Mouse (Mus musculus): ENCODE data around the gene Sgf29. TPM values are rescaled to one million over a fixed set of nuclear protein-coding genes. Genes with fewer than 3 reads are reported as not detected.
A peak's percentile ranks its signal among the peaks of the same experiment; 100 is the strongest.

Sgf29 gene
- polyA plus RNA-seq, 1 experiment, result 31.4 TPM

GRCm38 (mm10) chr7:126650852-126651251 is 1.7 kb downstream of the Sgf29 start:
- WGBS, result 76% methylated on average over 2 of the region's 2 CpGs
- no peak overlapping the region for H3K27ac ChIP-seq (ENCODE audit: insufficient read depth, low read length)

GRCm38 (mm10) chr7:126653991-126654390 is 4.9 kb downstream of the Sgf29 start:
- no peak for DNase-seq (ENCODE audit: low read depth in 1 of 2, low spot score in 2 of 2)
- peaks cover 10% of the 10 kb centered on the region; the same call in 1 of the 2 replicates for H3K4me1 ChIP-seq (ENCODE audit: control insufficient read depth, insufficient read depth, insufficient read length)
- no peak overlapping the region for H3K4me3 ChIP-seq (ENCODE audit: extremely low read depth, insufficient read depth, insufficient read length)
- WGBS, result 71% methylated on average over 2 of the region's 2 CpGs
- no peaks in the 10 kb centered on the region for H3K27me3 ChIP-seq (ENCODE audit: control insufficient read depth, insufficient read depth, low read length)
- no peak for TF ChIP-seq CTCF (IDR thresholded peaks at IDR 0.05; ENCODE audit: extremely low read depth, insufficient read depth, insufficient read length, insufficient replicate concordance)
- TF ChIP-seq POLR2A (IDR thresholded peaks at IDR 0.05; ENCODE audit: low read depth, low read length), result no peak
- no peaks in the 10 kb centered on the region for H3K36me3 ChIP-seq (ENCODE audit: control insufficient read depth, insufficient read depth, low read length)
- no peak overlapping the region for H3K27ac ChIP-seq (ENCODE audit: insufficient read depth, low read length)

More at GRCm38 (mm10) chr7:126650852-126651251, 1.7 kb downstream of the Sgf29 start:
- DNase-seq (ENCODE audit: low read depth in 1 of 2, low spot score in 2 of 2), result no peak
- H3K36me3 ChIP-seq (ENCODE audit: control insufficient read depth, insufficient read depth, low read length), result no peaks in the 10 kb centered on the region
- no peaks in the 10 kb centered on the region for H3K27me3 ChIP-seq (ENCODE audit: control insufficient read depth, insufficient read depth, low read length)
- TF ChIP-seq POLR2A (IDR thresholded peaks at IDR 0.05; ENCODE audit: low read depth, low read length), result no peak
- no peak for TF ChIP-seq CTCF (IDR thresholded peaks at IDR 0.05; ENCODE audit: extremely low read depth, insufficient read depth, insufficient read length, insufficient replicate concordance)
- peaks cover 5% of the 10 kb centered on the region; the same call in 1 of the 2 replicates for H3K4me1 ChIP-seq (ENCODE audit: control insufficient read depth, insufficient read depth, insufficient read length)
- H3K4me3 ChIP-seq (ENCODE audit: extremely low read depth, insufficient read depth, insufficient read length), result no peak overlapping the region

- H3K27me3 ChIP-seq (ENCODE audit: control insufficient read depth, insufficient read depth, low read length), result no peaks in the 10 kb centered on the region
- no peaks in the 10 kb centered on the region for H3K36me3 ChIP-seq (ENCODE audit: control insufficient read depth, insufficient read depth, low read length)
- no peak for TF ChIP-seq CTCF (IDR thresholded peaks at IDR 0.05; ENCODE audit: extremely low read depth, insufficient read depth, insufficient read length, insufficient replicate concordance)
- TF ChIP-seq POLR2A (IDR thresholded peaks at IDR 0.05; ENCODE audit: low read depth, low read length), result no peak
- peak; percentile 34 to 52 for DNase-seq (ENCODE audit: low read depth in 1 of 2, low spot score in 2 of 2)
- H3K4me1 ChIP-seq (ENCODE audit: control insufficient read depth, insufficient read depth, insufficient read length), result peaks cover 10% of the 10 kb centered on the region; the same call in 1 of the 2 replicates
- H3K27ac ChIP-seq (ENCODE audit: insufficient read depth, low read length), result peak overlapping the region; percentile 42
- no peak overlapping the region for H3K4me3 ChIP-seq (ENCODE audit: extremely low read depth, insufficient read depth, insufficient read length)
- 31% methylated on average over 3 of the region's 3 CpGs for WGBS
Measured at GRCm38 (mm10) chr7:126655695-126656094, 6.6 kb downstream of the Sgf29 start.

GRCm38 (mm10) chr7:126657522-126657921 is 8.4 kb downstream of the Sgf29 start:
- H3K36me3 ChIP-seq (ENCODE audit: control insufficient read depth, insufficient read depth, low read length), result no peaks in the 10 kb centered on the region
- H3K27me3 ChIP-seq (ENCODE audit: control insufficient read depth, insufficient read depth, low read length), result no peaks in the 10 kb centered on the region
- no peak for TF ChIP-seq POLR2A (IDR thresholded peaks at IDR 0.05; ENCODE audit: low read depth, low read length)
- no peak for TF ChIP-seq CTCF (IDR thresholded peaks at IDR 0.05; ENCODE audit: extremely low read depth, insufficient read depth, insufficient read length, insufficient replicate concordance)
- no peak overlapping the region for H3K27ac ChIP-seq (ENCODE audit: insufficient read depth, low read length)
- H3K4me1 ChIP-seq (ENCODE audit: control insufficient read depth, insufficient read depth, insufficient read length), result peaks cover 10% of the 10 kb centered on the region; the same call in 1 of the 2 replicates
- H3K4me3 ChIP-seq (ENCODE audit: extremely low read depth, insufficient read depth, insufficient read length), result no peak overlapping the region
- no peak for DNase-seq (ENCODE audit: low read depth in 1 of 2, low spot score in 2 of 2)
- WGBS, result 87% methylated on average over 1 of the region's 1 CpGs

- WGBS, result 87% methylated on average over 3 of the region's 3 CpGs
- Histone ChIP-seq H3K27ac (ENCODE audit: insufficient read depth, low read length) (no peak overlapping the region), H3K27me3 (ENCODE audit: control insufficient read depth, insufficient read depth, low read length) (no peaks in the 10 kb centered on the region), H3K4me1 (ENCODE audit: control insufficient read depth, insufficient read depth, insufficient read length) (peaks cover 10% of the 10 kb centered on the region; the same call in 1 of the 2 replicates), H3K36me3 (ENCODE audit: control insufficient read depth, insufficient read depth, low read length) (peaks cover 2% of the 10 kb centered on the region), H3K4me3 (ENCODE audit: extremely low read depth, insufficient read depth, insufficient read length) (no peak overlapping the region)
- DNase-seq (ENCODE audit: low read depth in 1 of 2, low spot score in 2 of 2), result no peak
- TF ChIP-seq CTCF (IDR thresholded peaks at IDR 0.05; ENCODE audit: extremely low read depth, insufficient read depth, insufficient read length, insufficient replicate concordance) (no peak), POLR2A (IDR thresholded peaks at IDR 0.05; ENCODE audit: low read depth, low read length) (no peak)
Measured at GRCm38 (mm10) chr7:126659771-126660170, 10.7 kb downstream of the Sgf29 start.

GRCm38 (mm10) chr7:126663646-126664045 is 14.5 kb downstream of the Sgf29 start:
- H3K4me3 ChIP-seq (ENCODE audit: extremely low read depth, insufficient read depth, insufficient read length), result no peak overlapping the region
- WGBS, result 73% methylated on average over 8 of the region's 8 CpGs
- no peak for DNase-seq (ENCODE audit: low read depth in 1 of 2, low spot score in 2 of 2)
- H3K36me3 ChIP-seq (ENCODE audit: control insufficient read depth, insufficient read depth, low read length), result peaks cover 11% of the 10 kb centered on the region
- no peak for TF ChIP-seq CTCF (IDR thresholded peaks at IDR 0.05; ENCODE audit: extremely low read depth, insufficient read depth, insufficient read length, insufficient replicate concordance)
- TF ChIP-seq POLR2A (IDR thresholded peaks at IDR 0.05; ENCODE audit: low read depth, low read length), result no peak
- no peaks in the 10 kb centered on the region for H3K4me1 ChIP-seq (ENCODE audit: control insufficient read depth, insufficient read depth, insufficient read length)
- H3K27ac ChIP-seq (ENCODE audit: insufficient read depth, low read length), result no peak overlapping the region
- H3K27me3 ChIP-seq (ENCODE audit: control insufficient read depth, insufficient read depth, low read length), result no peaks in the 10 kb centered on the region

- H3K4me3 ChIP-seq (ENCODE audit: extremely low read depth, insufficient read depth, insufficient read length), result no peak overlapping the region
- H3K4me1 ChIP-seq (ENCODE audit: control insufficient read depth, insufficient read depth, insufficient read length), result no peaks in the 10 kb centered on the region
- 97% methylated on average over 3 of the region's 3 CpGs for WGBS
- DNase-seq (ENCODE audit: low read depth in 1 of 2, low spot score in 2 of 2), result no peak
- no peak for TF ChIP-seq CTCF (IDR thresholded peaks at IDR 0.05; ENCODE audit: extremely low read depth, insufficient read depth, insufficient read length, insufficient replicate concordance)
- no peak for TF ChIP-seq POLR2A (IDR thresholded peaks at IDR 0.05; ENCODE audit: low read depth, low read length)
- H3K36me3 ChIP-seq (ENCODE audit: control insufficient read depth, insufficient read depth, low read length), result peaks cover 11% of the 10 kb centered on the region
- no peak overlapping the region for H3K27ac ChIP-seq (ENCODE audit: insufficient read depth, low read length)
- H3K27me3 ChIP-seq (ENCODE audit: control insufficient read depth, insufficient read depth, low read length), result no peaks in the 10 kb centered on the region
Measured at GRCm38 (mm10) chr7:126665269-126665668, 16.2 kb downstream of the Sgf29 start.

Data from spleen, adult 2 months (tissue).